Mouse (Mus musculus) retina, adult 2 months (tissue): ENCODE results near the gene Trim6.
"Not testable (repeated sequence)": the region's sequence is repeated elsewhere in the genome, so short reads cannot be mapped to it uniquely, and the experiment has no call there.

Experiments
- DNase-seq: peaks from one replicate; pipeline ENCODE4 v3.0.0-alpha.2; 2012; ENCODE audit warnings: low read depth, low spot score

Trim6 gene

GRCm38 (mm10) chr7:104218701-104219569, at the start of gene Trim6:
Gene Trim6, plus strand, starts transcription at chr7:104218793.
- DNase-seq = no peak

- no peak for DNase-seq
Observed at GRCm38 (mm10) chr7:104169634-104170204, 48.9 kb upstream of the Trim6 start.

GRCm38 (mm10) chr7:104175085-104175484, 43.5 kb upstream of the Trim6 start:
- no peak for DNase-seq

GRCm38 (mm10) chr7:104178422-104179054, 40.1 kb upstream of the Trim6 start:
- no peak for DNase-seq

- DNase-seq = no peak
Observed at GRCm38 (mm10) chr7:104179074-104179473, 39.5 kb upstream of the Trim6 start.

GRCm38 (mm10) chr7:104183292-104183691, 35.3 kb upstream of the Trim6 start, which contains the start of gene Olfr648:
Gene Olfr648, minus strand, starts transcription at chr7:104183392.
- no peak for DNase-seq

- DNase-seq = no peak
Observed at GRCm38 (mm10) chr7:104191275-104191674, 27.3 kb upstream of the Trim6 start.

GRCm38 (mm10) chr7:104195885-104196284, 22.7 kb upstream of the Trim6 start, which contains the start of gene Olfr649:
Gene Olfr649, minus strand, starts transcription at chr7:104195985.
- no peak for DNase-seq

GRCm38 (mm10) chr7:104199822-104200221, 18.8 kb upstream of the Trim6 start:
- DNase-seq = peak; percentile 8

- DNase-seq = no peak
Observed at GRCm38 (mm10) chr7:104206197-104206596, 12.4 kb upstream of the Trim6 start.

- DNase-seq = no peak
Observed at GRCm38 (mm10) chr7:104216011-104216535, 2.5 kb upstream of the Trim6 start.

- DNase-seq = no peak
Observed at GRCm38 (mm10) chr7:104217881-104218280, 712 bp upstream of the Trim6 start.

- DNase-seq = no peak
Observed at GRCm38 (mm10) chr7:104231203-104231602, 12.6 kb downstream of the Trim6 start.

- DNase-seq = no peak
Observed at GRCm38 (mm10) chr7:104240857-104241256, 22.3 kb downstream of the Trim6 start.

- no peak for DNase-seq
Observed at GRCm38 (mm10) chr7:104243616-104244015, 25.0 kb downstream of the Trim6 start.

GRCm38 (mm10) chr7:104244287-104245181, 25.9 kb downstream of the Trim6 start, which contains the start of gene Trim34a:
Gene Trim34a, plus strand, starts transcription at chr7:104244457.
- no peak for DNase-seq

GRCm38 (mm10) chr7:104260380-104260779, 41.8 kb downstream of the Trim6 start:
- DNase-seq = not testable (repeated sequence)

- not testable (repeated sequence) for DNase-seq
Observed at GRCm38 (mm10) chr7:104265335-104265734, 46.7 kb downstream of the Trim6 start.

- DNase-seq = not testable (repeated sequence)
Observed at GRCm38 (mm10) chr7:104279361-104279760, 60.8 kb downstream of the Trim6 start.
